Mouse (Mus musculus): ENCODE results near the gene Gm11032. TPM values are rescaled to one million over a fixed set of nuclear protein-coding genes. Genes with fewer than 3 reads are reported as not detected.
"Not testable (repeated sequence)": the region's sequence is repeated elsewhere in the genome, so short reads cannot be mapped to it uniquely, and the experiment has no call there.

Gene Gm11032
- polyA plus RNA-seq (2015; fragmentation: Nextera tagmentation; extraction: Ambion mirVana), result not detected in 2 replicates

DNA sequence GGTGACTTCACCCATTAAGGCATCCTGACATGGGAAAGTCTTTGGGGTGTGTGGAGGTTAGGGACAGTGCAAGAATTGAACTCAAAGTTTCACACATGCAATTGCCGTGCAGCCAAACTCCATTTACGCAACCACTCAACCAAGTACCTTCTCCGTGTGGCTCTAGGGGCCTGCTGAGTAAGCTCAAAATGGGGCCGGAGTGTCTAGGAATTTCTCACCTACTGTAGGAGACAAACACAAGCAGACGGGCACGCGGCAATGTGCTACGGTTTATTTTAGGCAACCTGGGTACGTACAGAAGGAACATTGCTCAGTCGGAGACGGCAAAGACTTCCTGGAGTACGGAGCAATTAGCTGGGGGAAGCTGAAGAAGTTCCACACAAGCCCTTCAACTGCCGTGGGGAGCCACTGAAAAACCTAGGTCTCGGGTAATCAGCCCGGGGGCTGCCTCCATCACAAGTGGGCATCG is at the start of gene Gm11032:
Gm11032 (plus strand) TSS at position 51 of the 469 bp plus-strand sequence.
- Histone ChIP-seq H3K4me3 (replicated peaks; ENCODE audit: low read length) (no peak within 1 kb of the TSS), H3K9me3 (replicated peaks; ENCODE audit: control insufficient read depth, low read length) (no peaks in the 10 kb centered on the region), H3K4me1 (ENCODE audit: control insufficient read depth, insufficient read depth, low read length) (no peaks in the 10 kb centered on the region), H3K4me2 (ENCODE audit: low read depth, low read length) (no peak within 1 kb of the TSS), H3K27me3 (ENCODE audit: control insufficient read depth, insufficient read depth, low read length) (no peaks in the 10 kb centered on the region), H3K9ac (ENCODE audit: low read length) (no peak within 1 kb of the TSS), H3K36me3 (ENCODE audit: control insufficient read depth, insufficient read depth, low read length) (no peaks in the 10 kb centered on the region), H3K27ac (ENCODE audit: low read length) (no peak within 1 kb of the TSS)
- ATAC-seq (ENCODE audit: insufficient read depth, low FRiP score), result no peak
- WGBS, result 70% methylated on average over 16 of the region's 16 CpGs

DNA sequence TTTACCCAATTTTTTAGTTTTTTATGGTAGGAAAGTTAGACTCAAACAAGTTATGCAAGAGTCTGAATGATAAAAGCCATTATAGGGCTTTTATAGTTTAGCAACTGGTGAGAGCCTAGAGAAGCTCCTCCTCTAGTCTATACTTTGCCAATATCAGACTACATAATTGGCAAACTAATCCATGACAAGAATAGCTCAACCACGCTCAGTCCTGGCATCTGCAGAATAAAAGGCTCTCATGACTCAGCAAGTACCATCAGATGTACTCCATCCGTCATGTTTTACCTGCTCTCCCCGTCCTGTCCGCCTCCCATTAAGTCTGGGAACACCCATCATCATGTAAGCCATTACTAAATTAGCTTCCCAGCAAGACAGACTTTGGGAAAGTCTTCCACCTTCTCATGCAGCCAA is 48.4 kb upstream of the Gm11032 start:
- Histone ChIP-seq H3K4me1 (ENCODE audit: control insufficient read depth, insufficient read depth, low read length) (peaks cover 9% of the 10 kb centered on the region), H3K36me3 (ENCODE audit: control insufficient read depth, insufficient read depth, low read length) (no peaks in the 10 kb centered on the region), H3K27ac (ENCODE audit: low read length) (no peak overlapping the region), H3K4me2 (ENCODE audit: low read depth, low read length) (no peak overlapping the region), H3K27me3 (ENCODE audit: control insufficient read depth, insufficient read depth, low read length) (no peaks in the 10 kb centered on the region), H3K4me3 (replicated peaks; ENCODE audit: low read length) (no peak overlapping the region), H3K9ac (ENCODE audit: low read length) (no peak overlapping the region), H3K9me3 (replicated peaks; ENCODE audit: control insufficient read depth, low read length) (no peaks in the 10 kb centered on the region)
- ATAC-seq (ENCODE audit: insufficient read depth, low FRiP score), result no peak
- WGBS, result 57% methylated on average over 4 of the region's 4 CpGs

DNA sequence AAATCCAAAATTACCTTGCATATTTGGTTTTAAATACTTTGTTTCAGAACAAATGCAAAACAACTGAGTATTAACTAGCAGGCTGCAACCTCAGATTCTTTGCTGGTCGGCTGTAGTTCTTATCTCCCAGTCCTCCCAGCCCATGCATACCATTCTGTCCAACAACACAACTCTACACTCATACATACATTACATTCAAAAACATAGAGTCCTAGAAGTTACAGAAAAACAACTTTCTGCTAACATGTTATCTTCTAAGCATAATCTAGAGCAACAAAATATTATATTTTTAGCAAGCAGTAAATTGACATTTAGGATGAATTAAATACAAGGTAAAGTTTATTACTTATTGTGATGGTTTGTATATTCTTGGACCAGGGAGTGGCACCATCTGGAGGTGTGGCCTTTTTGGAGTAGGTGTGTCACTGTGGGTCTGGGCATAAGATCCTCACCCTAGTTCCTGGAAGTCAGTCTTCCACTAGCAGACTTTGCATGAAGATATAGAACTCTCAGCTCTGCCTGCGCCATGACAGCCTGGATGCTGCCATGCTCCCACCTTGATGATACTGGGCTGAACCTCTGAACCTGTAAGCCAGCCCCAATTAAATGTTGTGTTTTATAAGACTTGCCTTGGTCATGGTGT is 43.7 kb upstream of the Gm11032 start:
- not testable (repeated sequence) for H3K9me3 ChIP-seq (replicated peaks; ENCODE audit: control insufficient read depth, low read length); H3K27ac ChIP-seq (ENCODE audit: low read length); ATAC-seq (ENCODE audit: insufficient read depth, low FRiP score); H3K36me3 ChIP-seq (ENCODE audit: control insufficient read depth, insufficient read depth, low read length); H3K27me3 ChIP-seq (ENCODE audit: control insufficient read depth, insufficient read depth, low read length); H3K4me3 ChIP-seq (replicated peaks; ENCODE audit: low read length); H3K4me2 ChIP-seq (ENCODE audit: low read depth, low read length); H3K9ac ChIP-seq (ENCODE audit: low read length)
- WGBS, result 70% methylated on average over 2 of the region's 2 CpGs
- peaks cover 13% of the 10 kb centered on the region for H3K4me1 ChIP-seq (ENCODE audit: control insufficient read depth, insufficient read depth, low read length)

DNA sequence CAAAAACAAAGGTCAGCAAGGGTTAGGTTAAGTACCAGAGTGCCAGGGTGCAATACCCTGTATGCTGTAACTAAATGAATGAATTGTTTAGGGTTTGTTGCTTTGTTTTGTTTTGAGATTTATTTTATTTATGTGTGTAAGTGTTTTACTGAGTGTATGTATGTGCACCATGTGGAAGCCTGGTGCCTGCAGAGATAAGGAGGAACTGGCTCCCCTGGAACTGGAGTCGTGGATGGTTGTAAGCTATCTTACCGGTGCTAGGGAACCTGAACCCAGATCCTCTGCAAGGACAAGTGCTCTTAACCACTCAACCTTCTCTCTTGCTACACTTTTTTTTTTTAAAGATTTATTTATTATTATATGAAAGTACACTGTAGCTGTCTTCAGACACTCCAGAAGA is 42.8 kb upstream of the Gm11032 start:
- Histone ChIP-seq H3K27me3 (ENCODE audit: control insufficient read depth, insufficient read depth, low read length) (no peaks in the 10 kb centered on the region), H3K4me3 (replicated peaks; ENCODE audit: low read length) (no peak overlapping the region), H3K36me3 (ENCODE audit: control insufficient read depth, insufficient read depth, low read length) (no peaks in the 10 kb centered on the region), H3K4me1 (ENCODE audit: control insufficient read depth, insufficient read depth, low read length) (peaks cover 10% of the 10 kb centered on the region), H3K27ac (ENCODE audit: low read length) (no peak overlapping the region), H3K4me2 (ENCODE audit: low read depth, low read length) (no peak overlapping the region), H3K9ac (ENCODE audit: low read length) (no peak overlapping the region), H3K9me3 (replicated peaks; ENCODE audit: control insufficient read depth, low read length) (no peaks in the 10 kb centered on the region)
- no peak for ATAC-seq (ENCODE audit: insufficient read depth, low FRiP score)
- WGBS, result 87% methylated on average over 2 of the region's 2 CpGs

DNA sequence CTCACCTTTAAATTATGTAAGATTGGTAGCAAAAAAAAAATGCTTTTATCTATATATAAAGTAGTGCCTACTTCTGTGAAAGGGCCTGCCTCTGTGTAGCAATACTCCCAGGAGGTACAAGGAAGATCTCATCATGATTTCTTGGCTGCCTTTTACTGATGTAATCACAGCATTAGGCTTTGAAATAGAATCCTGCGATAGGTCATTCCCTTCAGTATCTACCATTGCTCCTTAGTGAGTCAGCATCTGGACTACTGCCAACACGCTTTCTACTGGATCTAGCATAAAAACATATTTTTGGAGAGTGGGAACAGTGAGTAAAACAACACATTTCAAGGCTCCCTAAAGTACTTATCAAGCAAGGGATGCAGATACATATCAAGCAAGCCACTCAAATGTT is 41.2 kb upstream of the Gm11032 start:
- no peak overlapping the region for H3K27ac ChIP-seq (ENCODE audit: low read length)
- H3K9me3 ChIP-seq (replicated peaks; ENCODE audit: control insufficient read depth, low read length), result no peaks in the 10 kb centered on the region
- ATAC-seq (ENCODE audit: insufficient read depth, low FRiP score), result no peak
- no peak overlapping the region for H3K4me2 ChIP-seq (ENCODE audit: low read depth, low read length)
- no peak overlapping the region for H3K9ac ChIP-seq (ENCODE audit: low read length)
- no peaks in the 10 kb centered on the region for H3K27me3 ChIP-seq (ENCODE audit: control insufficient read depth, insufficient read depth, low read length)
- 54% methylated on average over 2 of the region's 2 CpGs for WGBS
- no peaks in the 10 kb centered on the region for H3K36me3 ChIP-seq (ENCODE audit: control insufficient read depth, insufficient read depth, low read length)
- H3K4me3 ChIP-seq (replicated peaks; ENCODE audit: low read length), result no peak overlapping the region
- peaks cover 10% of the 10 kb centered on the region for H3K4me1 ChIP-seq (ENCODE audit: control insufficient read depth, insufficient read depth, low read length)

DNA sequence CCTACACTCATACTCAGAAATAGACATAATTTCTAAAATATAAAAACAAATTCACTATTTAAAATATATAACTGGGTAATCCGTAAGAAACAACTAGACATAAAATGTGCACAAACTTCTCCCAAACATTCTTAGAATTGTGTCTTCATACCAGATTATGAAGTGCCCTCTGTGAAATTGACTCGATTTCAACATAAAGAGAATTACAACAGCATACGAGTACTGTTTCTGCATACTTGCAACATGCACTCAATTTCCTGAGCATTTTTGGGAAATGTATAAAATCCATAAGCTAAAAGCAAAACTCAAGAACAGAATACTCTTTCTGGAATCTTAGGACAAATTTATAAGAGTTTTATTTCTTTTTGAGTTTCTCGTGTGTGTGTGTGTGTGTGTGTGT is 28.1 kb upstream of the Gm11032 start:
- Histone ChIP-seq H3K4me1 (ENCODE audit: control insufficient read depth, insufficient read depth, low read length) (peaks cover 3% of the 10 kb centered on the region), H3K4me2 (ENCODE audit: low read depth, low read length) (0 out of 2 replicates have a peak overlapping the region, but pooled peaks have one; percentile 10), H3K9me3 (replicated peaks; ENCODE audit: control insufficient read depth, low read length) (no peaks in the 10 kb centered on the region), H3K27me3 (ENCODE audit: control insufficient read depth, insufficient read depth, low read length) (no peaks in the 10 kb centered on the region), H3K36me3 (ENCODE audit: control insufficient read depth, insufficient read depth, low read length) (no peaks in the 10 kb centered on the region), H3K27ac (ENCODE audit: low read length) (no peak overlapping the region), H3K9ac (ENCODE audit: low read length) (no peak overlapping the region), H3K4me3 (replicated peaks; ENCODE audit: low read length) (no peak overlapping the region)
- no peak for ATAC-seq (ENCODE audit: insufficient read depth, low FRiP score)
- WGBS, result 82% methylated on average over 4 of the region's 4 CpGs

DNA sequence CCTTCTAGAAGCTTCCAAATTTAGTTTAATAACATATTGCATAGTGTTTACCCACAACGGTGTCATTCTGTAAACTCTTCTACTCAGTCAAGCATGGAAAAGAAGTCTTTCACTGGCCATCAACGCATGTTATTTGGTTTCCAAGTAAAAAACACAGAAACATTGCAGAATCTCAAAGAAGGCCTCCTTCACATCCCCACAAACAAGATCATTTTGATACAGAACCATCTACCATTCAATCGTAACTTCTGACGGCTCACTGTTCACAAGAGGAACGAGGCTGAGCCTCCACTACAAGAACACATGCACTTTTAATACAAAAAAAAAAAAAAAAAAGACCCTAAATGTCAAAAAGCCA is 26.4 kb upstream of the Gm11032 start:
- Histone ChIP-seq H3K27me3 (ENCODE audit: control insufficient read depth, insufficient read depth, low read length) (no peaks in the 10 kb centered on the region), H3K9ac (ENCODE audit: low read length) (peak overlapping the region; percentile 59), H3K4me1 (ENCODE audit: control insufficient read depth, insufficient read depth, low read length) (peaks cover 3% of the 10 kb centered on the region), H3K4me3 (replicated peaks; ENCODE audit: low read length) (peak overlapping the region; percentile 97), H3K4me2 (ENCODE audit: low read depth, low read length) (peak overlapping the region; percentile 73), H3K9me3 (replicated peaks; ENCODE audit: control insufficient read depth, low read length) (no peaks in the 10 kb centered on the region), H3K27ac (ENCODE audit: low read length) (no peak overlapping the region), H3K36me3 (ENCODE audit: control insufficient read depth, insufficient read depth, low read length) (no peaks in the 10 kb centered on the region)
- ATAC-seq (ENCODE audit: insufficient read depth, low FRiP score), result no peak
- WGBS, result 20% methylated on average over 5 of the region's 5 CpGs

DNA sequence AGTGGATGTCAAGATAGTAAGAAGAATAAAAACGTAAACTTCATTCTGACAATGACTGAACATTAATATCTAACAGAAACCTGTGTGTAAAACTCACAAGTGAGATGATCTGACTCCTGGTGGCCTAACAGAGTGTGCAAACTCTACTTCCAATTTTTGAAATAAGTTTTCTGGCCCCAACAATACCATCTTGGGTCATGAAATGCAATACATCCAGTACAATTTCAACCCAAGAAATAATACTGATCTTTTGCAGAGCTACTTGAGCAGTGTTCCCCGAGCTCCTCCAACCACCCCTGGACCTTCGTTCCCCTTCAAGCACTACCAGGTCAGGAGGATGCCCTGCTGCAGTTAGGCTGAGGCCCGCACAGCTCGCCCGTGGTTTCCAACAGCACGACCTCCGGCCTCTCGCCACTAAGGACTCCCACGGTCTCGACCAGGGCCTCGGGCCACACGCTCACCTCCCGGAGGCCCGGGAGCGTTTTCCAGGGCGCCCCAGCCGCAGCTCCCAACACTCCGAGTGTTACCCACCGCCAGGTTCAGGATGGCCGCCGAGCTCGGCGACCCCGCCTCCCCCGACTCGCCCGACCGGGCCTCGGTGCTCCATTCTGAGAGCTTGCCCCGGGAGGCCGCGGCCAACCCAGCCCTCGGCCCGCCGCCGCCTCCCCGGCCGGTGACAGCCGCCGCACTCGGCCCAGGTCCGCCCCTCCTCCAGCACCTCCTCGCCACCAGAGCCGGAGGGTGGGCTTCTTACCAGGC is 25.8 kb upstream of the Gm11032 start:
- ATAC-seq (ENCODE audit: insufficient read depth, low FRiP score), result peak; percentile 86
- peak overlapping the region; percentile 92 for H3K27ac ChIP-seq (ENCODE audit: low read length)
- peak overlapping the region; percentile 73 for H3K4me2 ChIP-seq (ENCODE audit: low read depth, low read length)
- peaks cover 3% of the 10 kb centered on the region for H3K4me1 ChIP-seq (ENCODE audit: control insufficient read depth, insufficient read depth, low read length)
- no peaks in the 10 kb centered on the region for H3K27me3 ChIP-seq (ENCODE audit: control insufficient read depth, insufficient read depth, low read length)
- H3K36me3 ChIP-seq (ENCODE audit: control insufficient read depth, insufficient read depth, low read length), result no peaks in the 10 kb centered on the region
- H3K9ac ChIP-seq (ENCODE audit: low read length), result peak overlapping the region; percentile 89
- H3K9me3 ChIP-seq (replicated peaks; ENCODE audit: control insufficient read depth, low read length), result no peaks in the 10 kb centered on the region
- peak overlapping the region; percentile 97 for H3K4me3 ChIP-seq (replicated peaks; ENCODE audit: low read length)
- 1% methylated on average over 45 of the region's 45 CpGs for WGBS
